Mouse (Mus musculus): ENCODE data around the gene Sp2.

- TF ChIP-seq CTCF (IDR thresholded peaks at IDR 0.05) (no peak), EP300 (IDR thresholded peaks at IDR 0.05) (no peak)
Measured at GRCm38 (mm10) chr11:96996773-96997379, 14.1 kb upstream of the Sp2 start.

Data from lung, postnatal 0 days (tissue).